In the genomic region with DNA sequence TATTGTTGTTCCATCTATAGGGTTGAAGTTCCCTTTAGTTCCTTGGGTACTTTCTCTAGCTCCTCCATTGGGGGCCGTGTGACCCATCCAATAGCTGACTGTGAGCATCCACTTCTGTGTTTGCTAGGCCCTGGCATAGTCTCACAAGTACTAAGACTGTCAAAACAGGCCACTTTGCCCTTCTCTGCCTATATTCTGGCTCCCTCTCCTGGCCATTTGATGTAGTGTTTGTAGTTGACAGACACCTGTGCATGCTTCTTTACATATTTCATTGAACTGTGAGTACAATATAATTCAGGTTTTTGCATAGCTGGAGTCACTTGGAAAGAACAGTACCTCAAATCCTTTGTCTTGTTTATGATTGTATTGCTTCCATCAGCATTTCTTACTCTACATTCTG, we compare ENCODE assay signal across 7 mouse cellular contexts.
DNase-seq lines count a peak whose midpoint lies in the region; ATAC-seq and TF ChIP-seq lines count a peak whose summit lies in the region.
"Not testable (repeated sequence)": the region's sequence is repeated elsewhere in the genome, so short reads cannot be mapped to it uniquely, and the experiment has no call there.

No protein-coding gene starts in this region.

- not testable (repeated sequence) for H3K9me3 ChIP-seq in ES-E14 (ENCODE audit: control insufficient read depth, insufficient read depth, low read depth, low read length); hindbrain, embryonic 11.5 days (ENCODE audit: control insufficient read depth, low read length); midbrain, embryonic 14.5 days (ENCODE audit: control insufficient read depth, low read length)

- H3K4me2 ChIP-seq in hindbrain, embryonic 11.5 days (replicated peaks; ENCODE audit: low read depth, low read length); midbrain, embryonic 14.5 days (ENCODE audit: low read length): not testable (repeated sequence)

- H3K4me1 ChIP-seq in ES-E14 (ENCODE audit: control insufficient read depth in 2 of 2, insufficient read depth in 2 of 2, low read length in 2 of 2, poor library complexity in 1 of 2); hindbrain, embryonic 11.5 days (replicated peaks; ENCODE audit: control insufficient read depth, insufficient read depth, low read length); midbrain, embryonic 14.5 days (ENCODE audit: control insufficient read depth, insufficient read depth, low read length); spleen, adult 2 months (ENCODE audit: control insufficient read depth, insufficient read depth, insufficient read length): not testable (repeated sequence)

- 31% methylated on average over 1 of the region's 1 CpGs for WGBS in hindbrain, embryonic 11.5 days
- WGBS in midbrain, embryonic 14.5 days = 20% methylated on average over 1 of the region's 1 CpGs
- WGBS in spleen, adult 2 months = 29% methylated on average over 1 of the region's 1 CpGs

- not testable (repeated sequence) for H3K27ac ChIP-seq in ES-E14 (ENCODE audit: insufficient read depth, low read depth, low read length, poor library complexity, severe bottlenecking); hindbrain, embryonic 11.5 days (ENCODE audit: low read depth, low read length); left cerebral cortex, adult 2 months; midbrain, embryonic 14.5 days (replicated peaks; ENCODE audit: low read depth, low read length); spleen, adult 2 months (ENCODE audit: insufficient read depth, low read length)

- DNase-seq in ES-E14 (ENCODE audit: low read depth, low spot score) = peak; percentile 25
- DNase-seq in adrenal gland, postnatal 10 days = peak; percentile 1
- DNase-seq in embryo, embryonic 10.5 days (ENCODE audit: low spot score) = peak; percentile 24
- DNase-seq in hindbrain, embryonic 11.5 days (ENCODE audit: low spot score) = peak; percentile 12
- DNase-seq in left cerebral cortex, adult 2 months (ENCODE audit: extremely low spot score in 1 of 2, low spot score in 2 of 2) = not testable (repeated sequence)
- peak; percentile 7 for DNase-seq in midbrain, embryonic 14.5 days
- peak; percentile 49 to 52 for DNase-seq in spleen, adult 2 months (ENCODE audit: low read depth in 1 of 2, low spot score in 2 of 2)

- in situ Hi-C loops in ES-E14 (cut with MboI; ENCODE audit: low sequenced_read_pairs in 2 of 2, unreplicated experiment in 2 of 2) = not testable (repeated sequence)

- not testable (repeated sequence) for TF ChIP-seq POLR2A in spleen, adult 2 months (IDR thresholded peaks at IDR 0.05; ENCODE audit: low read depth, low read length)

- H3K9ac ChIP-seq in ES-E14 (ENCODE audit: insufficient read depth, low read depth, low read length, poor library complexity, severe bottlenecking); hindbrain, embryonic 11.5 days (ENCODE audit: low read depth, low read length); midbrain, embryonic 14.5 days (replicated peaks; ENCODE audit: low read length): not testable (repeated sequence)

- peak; percentile 9 for TF ChIP-seq CTCF in left cerebral cortex, adult 2 months (IDR thresholded peaks at IDR 0.05)
- TF ChIP-seq CTCF in spleen, adult 2 months (IDR thresholded peaks at IDR 0.05; ENCODE audit: extremely low read depth, insufficient read depth, insufficient read length, insufficient replicate concordance) = peak; percentile 24; the same call in 1 of the 2 replicates

- not testable (repeated sequence) for H3K4me3 ChIP-seq in ES-E14 (ENCODE audit: insufficient read depth in 1 of 2, low read depth in 1 of 2, low read length in 2 of 2, poor library complexity in 1 of 2, severe bottlenecking in 1 of 2); hindbrain, embryonic 11.5 days (ENCODE audit: low read depth, low read length); left cerebral cortex, adult 2 months; midbrain, embryonic 14.5 days (replicated peaks; ENCODE audit: low read depth, low read length); spleen, adult 2 months (ENCODE audit: extremely low read depth, insufficient read depth, insufficient read length)

- intact Hi-C loops in left cerebral cortex, adult 2 months (cut with DNase I) = not testable (repeated sequence)

- H3K36me3 ChIP-seq in ES-E14 (ENCODE audit: control insufficient read depth, insufficient read depth, low read length, poor library complexity, severe bottlenecking); hindbrain, embryonic 11.5 days (ENCODE audit: control insufficient read depth, insufficient read depth, low read length); midbrain, embryonic 14.5 days (ENCODE audit: control insufficient read depth, insufficient read depth, low read length); spleen, adult 2 months (ENCODE audit: control insufficient read depth, insufficient read depth, low read length): not testable (repeated sequence)

- not testable (repeated sequence) for ATAC-seq in hindbrain, embryonic 11.5 days (ENCODE audit: low FRiP score); midbrain, embryonic 14.5 days (ENCODE audit: low FRiP score, low TSS enrichment)

- H3K27me3 ChIP-seq in hindbrain, embryonic 11.5 days (ENCODE audit: control insufficient read depth, insufficient read depth, low read length); midbrain, embryonic 14.5 days (ENCODE audit: control insufficient read depth, insufficient read depth, low read length); spleen, adult 2 months (ENCODE audit: control insufficient read depth, insufficient read depth, low read length): not testable (repeated sequence)

TF ChIP-seq in ES-E14, 5 proteins besides CTCF, POLR2A, EP300 and RAD21:
- TF ChIP-seq ZC3H11A (IDR thresholded peaks at IDR 0.05; ENCODE audit: borderline replicate concordance, low read depth, low read length) = 0 out of 2 replicates have a peak, but pooled peaks have one; percentile 4
TF ChIP-seq in ES-E14: peak in this region for 1; not testable (repeated sequence) for 4.
